Mouse (Mus musculus) layer of hippocampus, adult 9-11 months (tissue): ENCODE results near the gene Gm11034.
A peak's percentile ranks its signal among the peaks of the same experiment; 100 is the strongest.

ENCODE experiments used
- DNase-seq: peaks from one replicate; pipeline ENCODE4 v3.0.0; 2022

Gene Gm11034

DNA sequence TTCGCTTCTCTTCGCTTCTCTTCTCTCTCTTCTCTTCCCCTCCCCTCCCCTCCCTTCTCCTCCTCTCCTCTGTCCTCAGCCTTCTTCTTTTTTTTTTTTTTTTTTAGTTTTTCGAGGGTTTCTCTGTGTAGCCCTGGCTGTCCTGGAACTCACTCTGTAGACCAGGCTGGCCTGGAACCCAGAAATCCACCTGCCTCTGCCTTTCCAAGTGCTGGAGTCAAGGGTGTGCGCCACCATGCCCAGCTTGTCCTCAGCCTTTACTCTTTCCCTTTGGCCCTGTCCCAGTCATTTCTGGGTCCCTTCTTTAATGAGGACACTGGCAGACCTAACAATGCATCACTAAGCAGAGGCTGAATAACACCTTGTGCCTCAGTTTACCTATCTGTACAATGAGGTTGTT is at the start of gene Gm11034:
Gene Gm11034, minus strand, starts transcription at position 101 of the 400 bp plus-strand sequence.
- no peak for DNase-seq

- no peak for DNase-seq
These were observed 49.3 kb upstream of the Gm11034 start for GRCm38 (mm10) chr8:72262756-72263155.

- DNase-seq = no peak
These were observed 48.4 kb upstream of the Gm11034 start for GRCm38 (mm10) chr8:72261872-72262271.

DNA sequence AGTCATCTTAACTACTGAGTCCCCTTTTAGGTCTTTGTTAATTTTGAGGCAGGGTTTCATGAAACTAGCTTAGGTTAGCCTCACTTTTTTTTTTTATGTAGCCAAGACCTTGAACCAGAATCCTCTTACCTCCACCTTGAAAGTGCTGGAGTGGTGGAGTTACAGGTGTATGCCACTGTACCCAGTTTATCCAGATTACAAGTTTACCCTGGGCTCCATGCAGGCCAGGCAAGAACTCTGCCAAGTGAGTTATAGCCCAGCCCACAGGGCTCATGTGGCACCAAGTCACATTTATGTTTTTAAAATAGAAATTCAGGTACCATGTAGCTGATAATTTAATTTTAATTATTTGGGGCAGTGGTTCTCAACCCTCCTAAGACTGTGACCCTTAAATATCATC is 48.0 kb upstream of the Gm11034 start:
- no peak for DNase-seq

DNA sequence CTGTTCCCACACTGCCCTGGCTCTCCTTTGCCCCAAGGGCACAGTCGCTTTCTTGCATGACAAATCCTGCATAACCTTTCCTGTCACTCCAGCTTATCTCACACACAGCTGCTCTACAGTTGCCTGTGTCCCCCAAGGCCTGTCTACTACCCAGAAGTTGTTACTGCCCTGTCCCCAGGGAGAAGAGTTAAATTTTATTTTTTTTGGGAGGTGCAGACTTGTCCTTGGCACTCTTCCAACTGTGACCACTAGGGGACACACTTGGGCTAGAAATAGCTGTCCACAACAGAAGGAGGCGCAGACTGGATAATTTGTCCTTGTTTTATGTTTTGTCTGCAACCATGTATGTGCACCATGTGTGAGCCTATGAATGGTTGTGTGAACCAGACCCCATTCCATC is 47.6 kb upstream of the Gm11034 start:
- DNase-seq = no peak

DNA sequence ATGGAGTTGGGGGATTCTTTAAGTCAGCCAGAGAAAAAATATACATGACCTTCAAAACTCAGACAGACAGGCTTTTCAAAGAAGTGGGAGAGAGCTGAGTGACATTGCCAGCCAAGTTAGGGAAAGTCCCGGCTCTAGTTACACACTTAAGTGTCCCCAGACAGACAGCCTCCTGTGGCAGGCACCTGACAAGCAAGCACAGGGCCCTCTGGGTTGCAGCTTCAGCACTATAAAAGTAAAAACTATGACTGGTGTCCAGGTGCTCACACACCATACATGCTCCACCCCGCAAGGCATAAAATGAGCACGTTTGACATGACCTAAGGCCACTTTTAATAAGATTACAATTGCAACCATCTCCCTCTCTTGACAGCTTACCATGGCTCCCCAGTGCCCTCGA is 47.1 kb upstream of the Gm11034 start:
- no peak for DNase-seq

- no peak for DNase-seq
These were observed 46.4 kb upstream of the Gm11034 start for GRCm38 (mm10) chr8:72259862-72260261.

- DNase-seq = no peak
These were observed 44.4 kb upstream of the Gm11034 start for GRCm38 (mm10) chr8:72257902-72258238.

- DNase-seq = no peak
These were observed 43.9 kb upstream of the Gm11034 start for GRCm38 (mm10) chr8:72257171-72257901.

DNA sequence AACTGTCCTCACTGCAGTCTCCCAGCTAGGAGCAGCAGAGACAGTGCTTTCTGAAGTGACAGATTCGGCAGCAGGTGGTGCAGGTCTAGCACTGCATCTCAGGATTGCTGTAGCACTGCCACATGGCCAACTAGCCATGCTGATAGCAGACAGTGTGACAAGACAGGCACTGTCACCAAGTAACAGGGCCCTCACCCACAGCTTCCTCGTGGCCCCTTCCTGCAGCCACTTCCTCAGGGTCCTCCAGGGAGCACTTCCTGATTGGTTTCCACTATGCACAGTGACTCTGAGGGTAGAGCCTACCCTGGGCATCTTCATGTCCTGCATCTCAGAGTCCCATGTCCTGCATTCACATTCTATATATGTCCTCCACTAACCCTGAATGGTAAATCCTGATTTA is 31.2 kb upstream of the Gm11034 start:
- DNase-seq = no peak

- no peak for DNase-seq
These were observed 28.8 kb upstream of the Gm11034 start for GRCm38 (mm10) chr8:72242226-72242625.

DNA sequence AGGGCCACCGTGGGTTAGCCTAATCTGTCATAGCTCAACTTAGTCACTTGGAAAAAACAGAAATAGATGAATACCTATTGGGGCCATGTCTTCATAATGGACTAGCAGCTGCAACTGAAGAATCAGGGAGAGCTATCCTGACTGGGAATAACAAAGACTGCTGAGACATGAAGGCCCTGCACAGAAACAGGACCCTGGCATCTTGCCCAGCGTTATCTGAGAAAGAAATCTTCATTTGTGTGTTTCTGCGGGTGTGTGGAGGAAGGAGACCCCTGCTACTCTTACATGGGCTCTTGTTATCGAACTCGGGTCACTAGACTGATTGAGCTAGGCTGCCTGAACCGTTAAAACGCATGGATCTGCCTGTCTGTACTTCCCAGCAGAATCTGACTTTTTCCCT is 27.5 kb upstream of the Gm11034 start:
- DNase-seq = no peak

DNA sequence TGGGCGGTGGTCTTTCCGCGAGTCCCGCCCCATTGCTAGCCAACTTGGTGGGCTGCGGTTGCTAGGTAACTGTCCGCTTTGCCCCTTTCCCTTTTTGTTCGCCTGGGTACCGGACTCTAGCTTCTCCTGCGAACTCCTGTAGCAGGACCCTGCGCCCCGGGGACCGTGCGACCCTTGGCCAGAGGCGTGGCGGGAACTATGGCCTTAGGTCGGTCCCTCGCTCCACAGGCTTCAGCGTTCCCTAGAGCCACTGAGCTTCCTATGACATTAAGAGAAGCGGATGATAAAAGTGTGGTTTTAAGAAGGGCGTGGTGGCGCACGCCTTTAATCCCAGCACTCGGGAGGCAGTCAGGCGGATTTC is 26.9 kb upstream of the Gm11034 start:
- peak; percentile 31 for DNase-seq

- DNase-seq = peak; percentile 99
These were observed 26.3 kb upstream of the Gm11034 start, which contains the start of gene Ap1m1 for GRCm38 (mm10) chr8:72239499-72240402. Ap1m1 (plus strand) TSS chr8:72240018.

DNA sequence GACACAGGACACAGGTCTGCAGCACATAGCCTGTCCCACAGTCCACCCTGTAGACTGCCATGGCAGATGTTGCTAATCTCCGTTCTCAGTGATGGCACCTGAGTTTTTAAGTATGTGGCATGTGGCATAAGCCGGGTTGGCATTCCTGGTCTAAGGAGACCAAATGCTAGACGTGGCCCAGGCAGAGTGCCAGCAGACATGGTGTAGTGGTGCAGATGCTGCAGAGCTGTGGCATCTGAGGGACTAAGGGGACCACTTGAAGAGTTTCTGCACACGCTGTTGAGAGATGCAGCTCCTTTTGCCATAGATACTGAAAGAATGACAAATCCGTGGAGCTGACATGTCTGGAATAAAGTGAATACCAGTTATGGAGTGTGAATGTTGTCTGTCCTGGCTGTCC is 9.2 kb upstream of the Gm11034 start:
- DNase-seq = no peak

DNA sequence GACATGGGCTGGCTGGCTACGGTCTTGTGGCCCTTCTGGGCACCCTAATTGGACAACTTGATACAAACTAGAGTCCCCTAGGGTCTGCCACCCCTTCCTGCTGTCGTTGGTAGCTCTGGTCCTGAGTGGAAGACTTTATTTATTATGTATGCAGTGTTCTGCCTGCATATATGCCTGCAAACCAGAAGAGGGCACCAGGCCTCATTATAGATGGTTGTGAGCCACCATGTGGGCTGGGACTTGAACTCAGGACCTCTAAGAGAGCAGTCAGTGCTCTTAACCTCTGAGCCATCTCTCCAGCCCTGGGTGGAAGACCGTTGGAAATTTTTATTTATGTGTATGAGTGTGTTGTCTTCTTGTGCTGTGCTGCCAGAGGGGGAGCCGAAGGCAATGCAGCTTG is 7.3 kb upstream of the Gm11034 start:
- no peak for DNase-seq

GRCm38 (mm10) chr8:72219541-72220363 is 6.3 kb upstream of the Gm11034 start, which contains the start of gene Fam32a:
Fam32a (plus strand) TSS chr8:72219730.
- DNase-seq = peak; percentile 94

DNA sequence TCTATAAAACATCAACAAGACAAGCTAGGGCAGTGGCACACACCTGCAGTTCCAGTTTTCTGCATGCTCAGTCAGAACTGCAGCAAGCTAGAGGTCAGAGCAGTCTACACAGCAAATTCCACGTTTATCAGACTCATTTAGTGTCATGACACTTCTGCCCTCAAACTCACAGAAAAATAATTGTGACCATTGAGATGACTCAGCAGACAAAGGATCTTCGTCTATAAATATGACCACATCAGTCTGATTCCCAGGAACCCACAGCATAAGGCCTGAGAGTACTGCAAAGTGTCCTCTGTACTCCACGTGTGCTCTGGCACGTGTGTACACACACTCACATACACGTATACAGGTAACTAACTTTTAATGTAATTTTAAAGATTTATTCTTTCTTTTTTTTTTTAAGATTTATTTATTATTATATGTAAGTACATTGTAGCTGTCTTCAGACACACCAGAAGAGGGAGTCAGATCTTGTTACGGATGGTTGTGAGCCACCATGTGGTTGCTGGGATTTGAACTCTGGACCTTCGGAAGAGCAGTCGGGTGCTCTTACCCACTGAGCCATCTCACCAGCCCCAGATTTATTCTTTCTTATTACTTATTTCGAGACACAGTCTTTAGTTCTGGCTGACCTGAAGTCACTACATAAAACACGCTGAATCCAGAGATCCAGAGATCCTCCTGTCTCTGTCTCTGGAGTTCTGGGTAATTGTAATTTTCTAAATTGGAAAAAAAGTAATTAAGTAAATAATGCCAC is 5.5 kb upstream of the Gm11034 start:
- no peak for DNase-seq

DNA sequence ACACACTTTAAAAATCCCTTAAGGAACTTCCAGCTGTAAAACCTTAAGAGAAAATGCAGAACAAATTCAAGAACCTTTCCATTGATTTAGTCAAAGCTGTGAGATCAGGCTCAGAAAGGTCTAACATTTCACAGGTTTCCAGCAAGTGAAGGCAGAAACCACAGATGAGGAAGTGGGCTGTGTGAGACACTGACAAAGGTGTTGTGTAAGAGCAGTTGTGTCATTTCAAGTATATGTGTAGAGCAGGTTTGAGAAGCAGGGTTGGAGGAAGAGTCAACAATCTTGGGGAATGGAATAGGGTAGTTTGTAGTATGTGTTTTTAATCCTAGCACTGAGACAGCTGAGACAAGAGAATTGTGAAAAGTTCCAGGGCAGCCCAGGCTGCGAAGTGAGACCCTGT is 2.4 kb upstream of the Gm11034 start:
- no peak for DNase-seq

DNA sequence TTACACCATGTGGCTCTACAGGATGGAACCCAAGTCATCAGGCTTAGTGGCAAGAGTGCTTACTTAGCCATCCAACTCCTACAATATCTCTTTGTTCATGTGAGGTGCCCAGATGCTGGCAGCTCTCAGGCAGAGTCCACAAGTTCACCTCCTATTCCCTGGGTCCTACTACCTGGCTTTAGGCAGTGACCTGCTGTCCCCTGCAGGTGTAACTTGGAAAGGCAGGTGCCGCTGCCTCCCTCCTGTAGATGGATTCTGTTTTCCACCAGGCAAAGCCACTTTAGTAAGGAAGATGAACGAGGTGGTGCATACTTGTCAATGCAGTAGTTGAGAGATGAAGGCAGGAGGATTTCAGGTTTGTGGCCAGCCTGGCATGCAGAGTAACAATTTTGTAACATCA is 1.6 kb upstream of the Gm11034 start:
- DNase-seq = no peak

GRCm38 (mm10) chr8:72212751-72213150 is 685 bp downstream of the Gm11034 start, which contains the start of gene Cib3:
Cib3 (minus strand) TSS chr8:72212837.
- peak; percentile 33 for DNase-seq

GRCm38 (mm10) chr8:72211846-72212245 is 1.6 kb downstream of the Gm11034 start:
- no peak for DNase-seq
